Mouse (Mus musculus) hindbrain, embryonic 11.5 days (tissue): Measurements from ENCODE around the gene Nfe2l3. TPM values are rescaled to one million over a fixed set of nuclear protein-coding genes. Genes with fewer than 3 reads are reported as not detected.
A peak's percentile ranks its signal among the peaks of the same experiment; 100 is the strongest.

Source experiments
- ATAC-seq: fragments of 200-750 bp; cut with Nextera tagmentation; 2 replicates; pipeline ENCODE4 v1.8.0; 2017; ENCODE audit warnings: mild to moderate bottlenecking, moderate TSS enrichment, moderate library complexity; ENCODE audit not compliant: low FRiP score
- DNase-seq: peaks from one replicate; pipeline ENCODE4 v3.0.0-alpha.2; 2015; ENCODE audit warnings: low spot score
- H3K27ac ChIP-seq: fragments of 300-500 bp; sonication (generic); 2 replicates; pipeline ENCODE4 v1.5.1; 2014; ENCODE audit warnings: mild to moderate bottlenecking, low read depth, low read length
- H3K27me3 ChIP-seq: fragments of 300-500 bp; sonication (generic); 2 replicates; pipeline ENCODE4 v1.6.1; 2014; ENCODE audit warnings: mild to moderate bottlenecking, low read length, moderate library complexity, mixed read lengths; ENCODE audit not compliant: control insufficient read depth, insufficient read depth
- H3K36me3 ChIP-seq: fragments of 300-500 bp; sonication (generic); 2 replicates; pipeline ENCODE4 v1.6.1; 2014; ENCODE audit warnings: mild to moderate bottlenecking, low read length, moderate library complexity, mixed read lengths; ENCODE audit not compliant: control insufficient read depth, insufficient read depth
- H3K4me1 ChIP-seq: fragments of 300-500 bp; sonication (generic); replicated peaks from 2 replicates; pipeline ENCODE4 v1.6.1; 2014; ENCODE audit warnings: low read length, mixed read lengths; ENCODE audit not compliant: control insufficient read depth, insufficient read depth
- H3K4me2 ChIP-seq: fragments of 300-500 bp; sonication (generic); replicated peaks from 2 replicates; pipeline ENCODE4 v1.6.1; 2014; ENCODE audit warnings: mild to moderate bottlenecking, low read depth, low read length
- H3K4me3 ChIP-seq: fragments of 300-500 bp; sonication (generic); 2 replicates; pipeline ENCODE4 v1.5.1; 2014; ENCODE audit warnings: low read depth, low read length
- H3K9ac ChIP-seq: fragments of 300-500 bp; sonication (generic); 2 replicates; pipeline ENCODE4 v1.6.1; 2014; ENCODE audit warnings: low read depth, low read length
- H3K9me3 ChIP-seq: fragments of 300-500 bp; sonication (generic); 2 replicates; pipeline ENCODE4 v1.6.1; 2016; ENCODE audit warnings: low read length; ENCODE audit not compliant: control insufficient read depth
- WGBS: fragments of 180-500 bp; shearing (Covaris S2); extraction: QIAGEN DNeasy Blood & Tissue Kit; methylation state at CpG from one replicate; pipeline ENCODE4 v1.1.7; 2014; 5-methylcytosine and 5-hydroxymethylcytosine counted together
- polyA plus RNA-seq: library from polyadenylated mRNA; unstranded; fragments of >200 nt; fragmentation: Nextera tagmentation; extraction: Ambion mirVana; gene quantifications from 2 replicates; pipeline ENCODE4 v1.2.1, GENCODE M21; 2014

Gene Nfe2l3
- polyA plus RNA-seq, 1 experiment from 2014 or later: 2.7 TPM

- Histone ChIP-seq H3K27me3 (peaks cover 24% of the 10 kb centered on the region), H3K36me3 (no peaks in the 10 kb centered on the region), H3K9ac (no peak overlapping the region), H3K4me1 (peaks cover 3% of the 10 kb centered on the region; the same call in 1 of the 2 replicates), H3K9me3 (no peaks in the 10 kb centered on the region), H3K4me2 (no peak overlapping the region), H3K27ac (no peak overlapping the region), H3K4me3 (no peak overlapping the region)
- DNase-seq (no peak), ATAC-seq (no peak)
- WGBS: 92% methylated on average over 4 of the region's 4 CpGs
Observed at GRCm38 (mm10) chr6:51437665-51438064, 5.2 kb downstream of the Nfe2l3 start.

DNA sequence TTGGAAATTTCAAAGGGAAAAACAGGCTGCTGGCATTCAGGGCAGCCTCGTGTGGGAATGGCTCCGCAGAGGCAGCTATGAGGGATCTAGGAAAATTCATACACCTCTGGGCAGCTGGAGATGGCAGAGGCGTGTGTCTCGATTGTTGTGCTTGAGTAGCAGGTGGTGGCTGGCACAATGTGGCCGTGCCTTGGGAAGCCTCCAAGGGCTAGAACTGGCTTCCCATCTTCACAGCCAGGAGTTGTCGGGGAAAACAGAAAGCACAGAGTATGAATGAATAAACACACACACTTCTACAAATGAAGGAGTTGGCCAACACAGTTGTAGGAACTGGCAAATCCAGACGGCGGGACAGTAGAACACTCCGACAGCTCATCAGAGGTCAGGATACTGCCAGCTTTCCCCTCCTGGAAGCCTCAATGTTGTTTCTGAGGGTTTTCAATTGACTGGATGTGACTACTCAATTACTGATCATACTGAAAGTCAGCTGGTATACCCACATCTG is 6.4 kb downstream of the Nfe2l3 start:
- Histone ChIP-seq H3K4me1 (no peaks in the 10 kb centered on the region; the same call in 1 of the 2 replicates), H3K9ac (no peak overlapping the region), H3K27ac (no peak overlapping the region), H3K36me3 (no peaks in the 10 kb centered on the region), H3K9me3 (no peaks in the 10 kb centered on the region), H3K4me2 (no peak overlapping the region), H3K4me3 (no peak overlapping the region), H3K27me3 (peaks cover 13% of the 10 kb centered on the region)
- DNase-seq (no peak), ATAC-seq (no peak)
- 93% methylated on average over 9 of the region's 9 CpGs for WGBS

GRCm38 (mm10) chr6:51442191-51442835 is 9.8 kb downstream of the Nfe2l3 start:
- H3K27me3 ChIP-seq: no peaks in the 10 kb centered on the region
- 55% methylated on average over 9 of the region's 9 CpGs for WGBS
- no peaks in the 10 kb centered on the region for H3K36me3 ChIP-seq
- H3K27ac ChIP-seq: no peak overlapping the region
- H3K9ac ChIP-seq: no peak overlapping the region
- ATAC-seq (no peak), DNase-seq (no peak)
- H3K4me3 ChIP-seq: no peak overlapping the region
- H3K4me1 ChIP-seq: no peaks in the 10 kb centered on the region
- no peaks in the 10 kb centered on the region for H3K9me3 ChIP-seq
- no peak overlapping the region for H3K4me2 ChIP-seq

GRCm38 (mm10) chr6:51452927-51453503 is 20.5 kb downstream of the Nfe2l3 start:
- no peak overlapping the region for H3K9ac ChIP-seq
- DNase-seq (no peak), ATAC-seq (no peak)
- H3K4me1 ChIP-seq: no peaks in the 10 kb centered on the region
- 0 out of 2 replicates have a peak overlapping the region, but pooled peaks have one; percentile 17 for H3K27ac ChIP-seq
- no peaks in the 10 kb centered on the region for H3K9me3 ChIP-seq
- no peak overlapping the region for H3K4me2 ChIP-seq
- no peak overlapping the region for H3K4me3 ChIP-seq
- no peaks in the 10 kb centered on the region for H3K27me3 ChIP-seq
- no peaks in the 10 kb centered on the region for H3K36me3 ChIP-seq
- 64% methylated on average over 7 of the region's 7 CpGs for WGBS

GRCm38 (mm10) chr6:51454949-51455348 is 22.5 kb downstream of the Nfe2l3 start:
- no peak overlapping the region for H3K4me2 ChIP-seq
- H3K9me3 ChIP-seq: no peaks in the 10 kb centered on the region
- H3K4me3 ChIP-seq: no peak overlapping the region
- no peaks in the 10 kb centered on the region for H3K4me1 ChIP-seq
- WGBS: 81% methylated on average over 3 of the region's 3 CpGs
- H3K36me3 ChIP-seq: no peaks in the 10 kb centered on the region
- ATAC-seq (no peak), DNase-seq (no peak)
- H3K27me3 ChIP-seq: no peaks in the 10 kb centered on the region
- no peak overlapping the region for H3K9ac ChIP-seq
- no peak overlapping the region for H3K27ac ChIP-seq

DNA sequence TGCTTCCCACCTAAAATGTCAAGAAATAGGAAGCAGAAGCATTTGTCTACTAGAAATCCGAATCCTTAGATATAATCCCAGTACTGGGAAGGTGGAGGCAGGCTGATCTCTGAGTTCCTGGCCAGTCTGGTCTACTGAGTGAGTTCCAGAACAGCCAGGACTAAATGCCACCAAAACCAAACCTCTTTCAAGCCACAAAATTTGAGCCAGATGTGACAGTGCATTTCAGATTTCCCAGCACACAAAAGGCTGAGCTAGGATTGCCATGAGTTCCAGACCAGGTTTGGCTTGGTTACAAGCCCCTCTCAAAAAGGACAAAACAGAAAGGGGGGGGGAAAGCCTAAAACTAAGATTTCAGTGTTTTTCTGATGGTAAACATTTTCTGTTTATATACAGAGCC is 23.7 kb downstream of the Nfe2l3 start:
- Histone ChIP-seq H3K27ac (no peak overlapping the region), H3K4me2 (no peak overlapping the region), H3K4me3 (no peak overlapping the region), H3K36me3 (no peaks in the 10 kb centered on the region), H3K27me3 (no peaks in the 10 kb centered on the region), H3K9ac (no peak overlapping the region), H3K4me1 (no peaks in the 10 kb centered on the region), H3K9me3 (no peaks in the 10 kb centered on the region)
- 91% methylated on average over 1 of the region's 1 CpGs for WGBS
- no peak for DNase-seq
- no peak for ATAC-seq

DNA sequence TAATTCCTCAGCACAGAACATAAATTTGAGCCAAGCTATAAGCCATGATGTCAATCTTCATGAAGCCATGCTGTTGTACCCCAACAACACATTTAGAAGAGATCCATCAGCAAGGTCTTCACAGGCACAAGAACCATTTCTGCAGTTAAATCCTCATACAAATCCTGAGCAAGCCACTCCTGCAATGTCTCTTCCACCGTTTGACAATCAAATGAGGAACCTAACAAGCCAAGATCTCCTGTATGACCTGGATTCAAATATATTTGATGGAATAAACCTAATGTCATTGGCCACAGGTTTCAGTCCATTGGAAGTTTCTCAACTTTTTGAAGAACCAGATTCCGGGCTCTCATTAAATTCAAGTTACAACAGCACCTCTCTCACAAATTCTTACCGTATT is 24.8 kb downstream of the Nfe2l3 start:
- no peaks in the 10 kb centered on the region for H3K27me3 ChIP-seq
- H3K9ac ChIP-seq: no peak overlapping the region
- H3K4me2 ChIP-seq: no peak overlapping the region
- H3K36me3 ChIP-seq: peaks cover 6% of the 10 kb centered on the region
- no peaks in the 10 kb centered on the region for H3K4me1 ChIP-seq
- H3K9me3 ChIP-seq: no peaks in the 10 kb centered on the region
- ATAC-seq (no peak), DNase-seq (no peak)
- H3K27ac ChIP-seq: no peak overlapping the region
- 87% methylated on average over 3 of the region's 3 CpGs for WGBS
- no peak overlapping the region for H3K4me3 ChIP-seq

DNA sequence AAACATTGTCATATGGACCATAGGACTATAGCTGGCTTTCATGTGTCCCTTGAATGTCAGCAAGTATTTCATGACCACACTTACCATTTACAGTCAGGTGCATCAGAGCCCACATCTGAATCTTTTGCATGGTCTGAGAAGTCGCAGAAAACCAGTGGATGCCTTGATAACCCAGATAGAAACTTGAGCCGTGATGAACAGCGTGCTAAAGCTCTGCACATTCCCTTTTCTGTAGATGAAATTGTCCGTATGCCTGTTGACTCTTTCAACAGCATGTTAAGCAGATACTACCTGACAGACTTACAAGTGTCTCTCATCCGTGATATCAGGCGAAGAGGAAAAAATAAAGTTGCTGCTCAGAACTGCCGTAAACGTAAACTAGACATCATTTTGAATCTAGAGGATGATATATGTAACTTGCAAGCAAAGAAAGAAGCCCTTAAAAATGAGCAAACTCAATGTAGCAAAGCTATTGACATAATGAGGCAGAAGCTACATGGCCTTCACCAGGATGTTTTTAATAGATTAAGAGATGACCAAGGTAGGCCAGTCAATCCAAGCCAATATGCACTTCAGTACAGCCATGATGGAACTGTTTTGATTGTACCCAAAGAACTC is 25.4 kb downstream of the Nfe2l3 start:
- DNase-seq: no peak
- 87% methylated on average over 8 of the region's 8 CpGs for WGBS

GRCm38 (mm10) chr6:51458925-51459312 is 26.4 kb downstream of the Nfe2l3 start:
- WGBS: 54% methylated on average over 2 of the region's 2 CpGs

More for the DNA sequence above, 25.4 kb downstream of the Nfe2l3 start:
- H3K9me3 ChIP-seq: no peaks in the 10 kb centered on the region
- H3K9ac ChIP-seq: no peak overlapping the region
- H3K4me1 ChIP-seq: no peaks in the 10 kb centered on the region
- peaks cover 7% of the 10 kb centered on the region for H3K36me3 ChIP-seq
- H3K4me2 ChIP-seq: no peak overlapping the region
- no peak overlapping the region for H3K4me3 ChIP-seq
- ATAC-seq: no peak
- H3K27me3 ChIP-seq: no peaks in the 10 kb centered on the region
- no peak overlapping the region for H3K27ac ChIP-seq

More at GRCm38 (mm10) chr6:51458925-51459312, 26.4 kb downstream of the Nfe2l3 start:
- DNase-seq (no peak), ATAC-seq (peak; percentile 38; the same call in 1 of the 2 replicates)
- Histone ChIP-seq H3K9me3 (no peaks in the 10 kb centered on the region), H3K27me3 (no peaks in the 10 kb centered on the region), H3K9ac (no peak overlapping the region), H3K4me3 (no peak overlapping the region), H3K4me2 (no peak overlapping the region), H3K36me3 (peaks cover 11% of the 10 kb centered on the region), H3K4me1 (no peaks in the 10 kb centered on the region), H3K27ac (no peak overlapping the region)
